Mouse (Mus musculus) C2C12 (cell line): ENCODE data around the gene Papss2. TPM values are rescaled to one million over a fixed set of nuclear protein-coding genes. Genes with fewer than 3 reads are reported as not detected.

Source experiments
- H3K27me3 ChIP-seq: one replicate; pipeline ENCODE4 v1.6.1; 2011; ENCODE audit not compliant: control insufficient read depth, insufficient read depth, insufficient read length
- H3K36me3 ChIP-seq: one replicate; pipeline ENCODE4 v1.6.1; 2011; ENCODE audit not compliant: control insufficient read depth, insufficient read depth
- H3K4me3 ChIP-seq: one replicate; pipeline ENCODE4 v1.5.1; 2011; ENCODE audit warnings: mild to moderate bottlenecking, control low read depth; ENCODE audit not compliant: poor library complexity, insufficient read depth, severe bottlenecking
- H3K79me2 ChIP-seq: one replicate; pipeline ENCODE4 v1.6.1; 2011; ENCODE audit not compliant: control insufficient read depth, insufficient read depth
- H3K79me3 ChIP-seq: one replicate; pipeline ENCODE4 v1.6.1; 2011; ENCODE audit warnings: low read depth, control low read depth
- H3ac ChIP-seq: one replicate; pipeline ENCODE3; 2011; ENCODE audit warnings: low read depth; ENCODE audit not compliant: control insufficient read depth, insufficient read length
- CEBPB ChIP-seq: IDR thresholded peaks from one replicate; pipeline ENCODE4 v1.6.1; 2011; ENCODE audit warnings: low read depth, mild to moderate bottlenecking, control low read depth, moderate library complexity
- CTCF ChIP-seq: IDR thresholded peaks from one replicate; pipeline ENCODE4 v1.5.1; 2011; ENCODE audit not compliant: control insufficient read depth, insufficient read depth, insufficient read length
- FOSL1 ChIP-seq: IDR thresholded peaks from one replicate; pipeline ENCODE4 v1.8.0; 2011; ENCODE audit warnings: mild to moderate bottlenecking, low read length; ENCODE audit not compliant: poor library complexity, insufficient read depth, severe bottlenecking
- MAX ChIP-seq: IDR thresholded peaks from one replicate; pipeline ENCODE4 v1.6.1; 2011; ENCODE audit warnings: mild to moderate bottlenecking, control low read depth
- MYOD1 ChIP-seq: IDR thresholded peaks from one replicate; pipeline ENCODE4 v1.6.1; 2011; ENCODE audit warnings: low read depth; ENCODE audit not compliant: control insufficient read depth, insufficient read length
- MYOG ChIP-seq: IDR thresholded peaks from one replicate; pipeline ENCODE4 v1.6.1; 2011; ENCODE audit not compliant: control insufficient read depth, insufficient read length; ENCODE audit errors: extremely low read depth
- USF1 ChIP-seq: IDR thresholded peaks from one replicate; pipeline ENCODE4 v1.6.1; 2011; ENCODE audit warnings: low read depth, mild to moderate bottlenecking, control low read depth, moderate library complexity
- polyA plus RNA-seq: library from polyadenylated mRNA; unstranded; fragments of >200 nt; fragmentation: generic; extraction: Trizol; gene quantifications from one replicate; pipeline ENCODE4 v1.2.1, GENCODE M21; 2012; ENCODE audit warnings: missing spikeins

The Papss2 gene
- polyA plus RNA-seq, 1 experiment, result 0.29 TPM

- Histone ChIP-seq H3ac (no peak overlapping the region), H3K79me2 (no peaks in the 10 kb centered on the region), H3K79me3 (no peaks in the 10 kb centered on the region), H3K4me3 (no peak overlapping the region), H3K27me3 (no peaks in the 10 kb centered on the region), H3K36me3 (no peaks in the 10 kb centered on the region)
- TF ChIP-seq MYOG (no peak), MAX (no peak), FOSL1 (no peak), CTCF (no peak), MYOD1 (no peak)
Measured at GRCm38 (mm10) chr19:32619739-32620138, 24.1 kb downstream of the Papss2 start.

GRCm38 (mm10) chr19:32620859-32621445, 25.4 kb downstream of the Papss2 start:
- no peak overlapping the region for H3ac ChIP-seq
- no peaks in the 10 kb centered on the region for H3K27me3 ChIP-seq
- no peak overlapping the region for H3K4me3 ChIP-seq
- no peaks in the 10 kb centered on the region for H3K36me3 ChIP-seq
- no peaks in the 10 kb centered on the region for H3K79me2 ChIP-seq
- TF ChIP-seq CEBPB (no peak), USF1 (no peak), MAX (no peak), MYOD1 (no peak), FOSL1 (no peak), MYOG (no peak), CTCF (no peak)
- no peaks in the 10 kb centered on the region for H3K79me3 ChIP-seq

- H3K79me2 ChIP-seq, result no peaks in the 10 kb centered on the region
- no peaks in the 10 kb centered on the region for H3K79me3 ChIP-seq
- no peak overlapping the region for H3K4me3 ChIP-seq
- no peaks in the 10 kb centered on the region for H3K27me3 ChIP-seq
- H3ac ChIP-seq, result no peak overlapping the region
- TF ChIP-seq CTCF (no peak), MAX (no peak), FOSL1 (no peak), MYOD1 (no peak), USF1 (no peak), MYOG (no peak), CEBPB (no peak)
- no peaks in the 10 kb centered on the region for H3K36me3 ChIP-seq
Measured at GRCm38 (mm10) chr19:32622142-32622541, 26.6 kb downstream of the Papss2 start.

GRCm38 (mm10) chr19:32626768-32627331, 31.3 kb downstream of the Papss2 start:
- H3K79me2 ChIP-seq, result no peaks in the 10 kb centered on the region
- no peaks in the 10 kb centered on the region for H3K36me3 ChIP-seq
- H3K27me3 ChIP-seq, result no peaks in the 10 kb centered on the region
- H3K79me3 ChIP-seq, result no peaks in the 10 kb centered on the region
- no peak overlapping the region for H3K4me3 ChIP-seq
- H3ac ChIP-seq, result no peak overlapping the region
- no peak for TF ChIP-seq USF1
- TF ChIP-seq MYOG, result no peak
- TF ChIP-seq FOSL1, result no peak
- no peak for TF ChIP-seq CEBPB
- no peak for TF ChIP-seq MAX
- no peak for TF ChIP-seq MYOD1
- TF ChIP-seq CTCF, result no peak

- Histone ChIP-seq H3K36me3 (no peaks in the 10 kb centered on the region), H3K4me3 (no peak overlapping the region)
- TF ChIP-seq FOSL1 (no peak), MYOG (no peak), CTCF (no peak), MAX (no peak), USF1 (no peak)
Measured at GRCm38 (mm10) chr19:32627631-32628030, 32.0 kb downstream of the Papss2 start.

More at GRCm38 (mm10) chr19:32627631-32628030, 32.0 kb downstream of the Papss2 start:
- no peaks in the 10 kb centered on the region for H3K27me3 ChIP-seq
- no peaks in the 10 kb centered on the region for H3K79me3 ChIP-seq
- no peak overlapping the region for H3ac ChIP-seq
- H3K79me2 ChIP-seq, result no peaks in the 10 kb centered on the region
